Mouse (Mus musculus) liver, adult 2 months (tissue): ENCODE data around the gene Ttc34. TPM values are rescaled to one million over a fixed set of nuclear protein-coding genes. Genes with fewer than 3 reads are reported as not detected.

Experiments
- DNase-seq: peaks from one replicate; pipeline ENCODE4 v3.0.0-alpha.2; 2011; ENCODE audit warnings: low read depth, low spot score; ENCODE audit errors: extremely low read depth
- H3K27ac ChIP-seq: fragments of 200-500 bp; replicated peaks from 2 replicates; pipeline ENCODE4 v1.5.1; 2012; ENCODE audit warnings: low read depth, mild to moderate bottlenecking, control low read depth, inconsistent platforms, low read length; ENCODE audit not compliant: insufficient read depth
- H3K27me3 ChIP-seq: fragments of 200-500 bp; 2 replicates; pipeline ENCODE4 v1.6.1; 2012; ENCODE audit warnings: mild to moderate bottlenecking, moderate library complexity, low read length, inconsistent platforms; ENCODE audit not compliant: control insufficient read depth, insufficient read depth
- H3K36me3 ChIP-seq: fragments of 200-500 bp; 2 replicates; pipeline ENCODE4 v1.6.1; 2012; ENCODE audit warnings: low read length, inconsistent platforms; ENCODE audit not compliant: control insufficient read depth, insufficient read depth
- H3K4me1 ChIP-seq: fragments of 200-500 bp; 2 replicates; pipeline ENCODE4 v1.6.1; 2011; ENCODE audit warnings: low read length; ENCODE audit not compliant: control insufficient read depth, insufficient read depth
- H3K4me3 ChIP-seq: fragments of 200-500 bp; 2 replicates; pipeline ENCODE4 v1.5.1; 2011; ENCODE audit warnings: low read depth, mild to moderate bottlenecking, control low read depth, low read length, moderate library complexity; ENCODE audit not compliant: insufficient read depth
- H3K79me2 ChIP-seq: fragments of 200-500 bp; 2 replicates; pipeline ENCODE4 v1.6.1; 2012; ENCODE audit warnings: inconsistent platforms, mild to moderate bottlenecking, low read length, moderate library complexity; ENCODE audit not compliant: control insufficient read depth, insufficient read depth
- H3K9ac ChIP-seq: fragments of 200-500 bp; 2 replicates; pipeline ENCODE4 v1.6.1; 2012; ENCODE audit warnings: low read depth, mild to moderate bottlenecking, control low read depth, inconsistent platforms, low read length
- CTCF ChIP-seq: fragments of 200-500 bp; IDR thresholded peaks from 2 replicates; pipeline ENCODE4 v1.5.1; 2011; ENCODE audit warnings: low read depth, low read length, control low read depth
- POLR2A ChIP-seq: fragments of 200-500 bp; IDR thresholded peaks from 2 replicates; pipeline ENCODE4 v1.6.1; 2011; ENCODE audit warnings: low read length, control low read depth; ENCODE audit not compliant: insufficient read depth; ENCODE audit errors: extremely low read depth
- WGBS: fragments of 180-500 bp; shearing (Covaris S2); methylation state at CpG from one replicate; pipeline ENCODE4 v1.1.7; 2018; 5-methylcytosine and 5-hydroxymethylcytosine counted together
- polyA plus RNA-seq: library from polyadenylated mRNA; depleted of rRNA; stranded (reverse); fragments of >200 nt; gene quantifications from 2 replicates; pipeline ENCODE4 v1.2.3, GENCODE M21; 2012
- total RNA-seq: library from RNA; depleted of rRNA; stranded (reverse); fragments of >200 nt; gene quantifications from 2 replicates; pipeline ENCODE4 v1.2.3, GENCODE M21; 2014

Gene Ttc34
- total and polyA plus RNA-seq, 2 experiments, result 0.05 TPM; not detected in 1

- H3K27ac ChIP-seq, result no peak overlapping the region
- DNase-seq, result no peak
- no peak overlapping the region for H3K4me3 ChIP-seq
- H3K36me3 ChIP-seq, result no peaks in the 10 kb centered on the region
- no peaks in the 10 kb centered on the region for H3K79me2 ChIP-seq
- no peaks in the 10 kb centered on the region for H3K4me1 ChIP-seq
- 24% methylated on average over 14 of the region's 14 CpGs for WGBS
- no peak for TF ChIP-seq POLR2A
- H3K27me3 ChIP-seq, result 0 out of 2 replicates have a peak, but pooled peaks cover 2% of the 10 kb centered on the region
- H3K9ac ChIP-seq, result no peak overlapping the region
Measured at GRCm38 (mm10) chr4:154882014-154882659, 44.9 kb downstream of the Ttc34 start.

- WGBS, result 66% methylated on average over 11 of the region's 11 CpGs
- Histone ChIP-seq H3K27ac (no peak overlapping the region), H3K9ac (no peak overlapping the region), H3K36me3 (no peaks in the 10 kb centered on the region), H3K4me1 (no peaks in the 10 kb centered on the region), H3K79me2 (no peaks in the 10 kb centered on the region), H3K4me3 (no peak overlapping the region), H3K27me3 (0 out of 2 replicates have a peak, but pooled peaks cover 2% of the 10 kb centered on the region)
- no peak for TF ChIP-seq CTCF
- no peak for TF ChIP-seq POLR2A
- no peak for DNase-seq
Measured at GRCm38 (mm10) chr4:154885416-154885815, 48.2 kb downstream of the Ttc34 start.

GRCm38 (mm10) chr4:154886876-154887592 is 49.8 kb downstream of the Ttc34 start:
- no peak overlapping the region for H3K4me3 ChIP-seq
- TF ChIP-seq CTCF (no peak), POLR2A (no peak)
- no peak overlapping the region for H3K27ac ChIP-seq
- H3K36me3 ChIP-seq, result no peaks in the 10 kb centered on the region
- 75% methylated on average over 13 of the region's 13 CpGs for WGBS
- H3K9ac ChIP-seq, result no peak overlapping the region
- no peaks in the 10 kb centered on the region for H3K4me1 ChIP-seq
- no peaks in the 10 kb centered on the region for H3K27me3 ChIP-seq
- no peaks in the 10 kb centered on the region for H3K79me2 ChIP-seq
- no peak for DNase-seq

GRCm38 (mm10) chr4:154887593-154888250 is 50.5 kb downstream of the Ttc34 start:
- Histone ChIP-seq H3K36me3 (no peaks in the 10 kb centered on the region), H3K27me3 (no peaks in the 10 kb centered on the region), H3K9ac (no peak overlapping the region), H3K4me1 (no peaks in the 10 kb centered on the region), H3K79me2 (no peaks in the 10 kb centered on the region), H3K4me3 (no peak overlapping the region), H3K27ac (no peak overlapping the region)
- no peak for DNase-seq
- 77% methylated on average over 15 of the region's 15 CpGs for WGBS
- TF ChIP-seq POLR2A, result no peak
- no peak for TF ChIP-seq CTCF

GRCm38 (mm10) chr4:154890887-154891286 is 53.6 kb downstream of the Ttc34 start:
- H3K79me2 ChIP-seq, result no peaks in the 10 kb centered on the region
- no peak overlapping the region for H3K4me3 ChIP-seq
- TF ChIP-seq POLR2A (no peak), CTCF (no peak)
- H3K27ac ChIP-seq, result no peak overlapping the region
- no peaks in the 10 kb centered on the region for H3K27me3 ChIP-seq
- H3K4me1 ChIP-seq, result no peaks in the 10 kb centered on the region
- DNase-seq, result no peak
- 87% methylated on average over 14 of the region's 14 CpGs for WGBS
- no peak overlapping the region for H3K9ac ChIP-seq
- H3K36me3 ChIP-seq, result no peaks in the 10 kb centered on the region
